Mouse (Mus musculus): ENCODE results near the gene Tor1aip1. TPM values are rescaled to one million over a fixed set of nuclear protein-coding genes. Genes with fewer than 3 reads are reported as not detected.
A peak's percentile ranks its signal among the peaks of the same experiment; 100 is the strongest.
"Not testable (repeated sequence)": the region's sequence is repeated elsewhere in the genome, so short reads cannot be mapped to it uniquely, and the experiment has no call there.

Gene Tor1aip1
- polyA plus RNA-seq, 1 experiment from 2014 or later, result 36.0 TPM

- Histone ChIP-seq H3K27ac (ENCODE audit: low read depth, low read length) (no peak overlapping the region), H3K9me3 (ENCODE audit: control insufficient read depth, low read length) (no peaks in the 10 kb centered on the region), H3K4me2 (ENCODE audit: low read depth, low read length, severe bottlenecking) (peak overlapping the region; percentile 49; the same call in 1 of the 2 replicates), H3K36me3 (ENCODE audit: control insufficient read depth, insufficient read depth, low read length) (no peaks in the 10 kb centered on the region; the same call in 1 of the 2 replicates), H3K4me3 (ENCODE audit: low read depth, low read length) (peak overlapping the region; percentile 52), H3K9ac (ENCODE audit: low read length) (peak overlapping the region; percentile 53), H3K4me1 (replicated peaks; ENCODE audit: control insufficient read depth, insufficient read depth, low read length) (peaks cover 4% of the 10 kb centered on the region; the same call in 1 of the 2 replicates), H3K27me3 (ENCODE audit: control insufficient read depth, insufficient read depth, low read length) (no peaks in the 10 kb centered on the region)
- peak; percentile 85 for ATAC-seq (replicated peaks; ENCODE audit: low FRiP score)
- peak; percentile 94 for DNase-seq (ENCODE audit: low spot score)
- 3% methylated on average over 22 of the region's 22 CpGs for WGBS
These were observed 4.6 kb upstream of the Tor1aip1 start for GRCm38 (mm10) chr1:156040731-156041401.

DNA sequence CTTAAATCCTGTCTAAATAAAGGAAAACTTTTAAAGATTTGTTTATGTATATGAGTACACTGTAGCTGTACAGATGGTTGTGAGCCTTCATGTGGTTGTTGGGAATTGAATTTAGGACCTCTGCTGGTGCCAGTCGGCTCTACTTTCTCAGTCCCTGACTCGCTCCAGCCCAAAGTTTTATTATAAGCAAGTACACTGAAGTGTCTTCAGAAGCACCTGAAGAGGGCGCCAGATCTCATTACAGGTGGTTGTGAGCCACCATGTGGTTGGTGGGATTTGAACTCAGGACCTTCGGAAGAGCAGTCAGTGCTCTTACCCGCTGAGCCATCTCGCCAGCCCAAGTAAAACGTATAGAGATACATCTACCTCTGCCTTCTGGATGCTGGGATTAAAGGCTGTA, 3.7 kb upstream of the Tor1aip1 start:
- not testable (repeated sequence) for H3K27me3 ChIP-seq (ENCODE audit: control insufficient read depth, insufficient read depth, low read length); H3K4me2 ChIP-seq (ENCODE audit: low read depth, low read length, severe bottlenecking); H3K9me3 ChIP-seq (ENCODE audit: control insufficient read depth, low read length); H3K9ac ChIP-seq (ENCODE audit: low read length); DNase-seq (ENCODE audit: low spot score); H3K27ac ChIP-seq (ENCODE audit: low read depth, low read length); H3K36me3 ChIP-seq (ENCODE audit: control insufficient read depth, insufficient read depth, low read length); H3K4me1 ChIP-seq (replicated peaks; ENCODE audit: control insufficient read depth, insufficient read depth, low read length); ATAC-seq (replicated peaks; ENCODE audit: low FRiP score); H3K4me3 ChIP-seq (ENCODE audit: low read depth, low read length)
- 67% methylated on average over 7 of the region's 7 CpGs for WGBS

DNA sequence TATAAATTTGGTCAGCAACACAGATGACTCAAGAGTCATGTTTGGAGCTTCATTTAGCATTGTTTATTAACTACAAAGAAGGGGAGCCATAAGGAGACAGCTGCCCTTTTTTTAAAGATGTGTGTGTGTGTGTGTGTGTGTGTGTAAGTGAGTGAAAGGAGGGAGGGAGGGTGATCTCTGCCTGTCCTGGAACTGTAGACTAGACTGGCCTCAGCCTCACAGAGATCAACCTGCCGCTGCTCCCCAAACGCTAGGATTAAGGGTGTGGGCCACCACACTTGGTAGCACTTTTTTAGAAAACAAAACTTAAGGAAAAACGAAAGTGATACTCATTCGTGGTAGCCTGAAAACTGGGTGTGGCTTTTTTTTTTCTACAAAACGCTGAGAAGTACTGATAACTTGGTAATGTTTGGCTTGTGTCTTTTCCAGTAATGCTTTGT, 884 bp upstream of the Tor1aip1 start:
- H3K9me3 ChIP-seq (ENCODE audit: control insufficient read depth, low read length), result no peaks in the 10 kb centered on the region
- H3K36me3 ChIP-seq (ENCODE audit: control insufficient read depth, insufficient read depth, low read length), result no peaks in the 10 kb centered on the region; the same call in 1 of the 2 replicates
- H3K27me3 ChIP-seq (ENCODE audit: control insufficient read depth, insufficient read depth, low read length), result no peaks in the 10 kb centered on the region
- ATAC-seq (replicated peaks; ENCODE audit: low FRiP score) (no peak), DNase-seq (ENCODE audit: low spot score) (no peak)
- no peak overlapping the region; the same call in 1 of the 2 replicates for H3K4me3 ChIP-seq (ENCODE audit: low read depth, low read length)
- no peak overlapping the region for H3K9ac ChIP-seq (ENCODE audit: low read length)
- peaks cover 8% of the 10 kb centered on the region; the same call in 1 of the 2 replicates for H3K4me1 ChIP-seq (replicated peaks; ENCODE audit: control insufficient read depth, insufficient read depth, low read length)
- peak overlapping the region; percentile 9; the same call in 1 of the 2 replicates for H3K4me2 ChIP-seq (ENCODE audit: low read depth, low read length, severe bottlenecking)
- 73% methylated on average over 5 of the region's 5 CpGs for WGBS
- H3K27ac ChIP-seq (ENCODE audit: low read depth, low read length), result no peak overlapping the region

DNA sequence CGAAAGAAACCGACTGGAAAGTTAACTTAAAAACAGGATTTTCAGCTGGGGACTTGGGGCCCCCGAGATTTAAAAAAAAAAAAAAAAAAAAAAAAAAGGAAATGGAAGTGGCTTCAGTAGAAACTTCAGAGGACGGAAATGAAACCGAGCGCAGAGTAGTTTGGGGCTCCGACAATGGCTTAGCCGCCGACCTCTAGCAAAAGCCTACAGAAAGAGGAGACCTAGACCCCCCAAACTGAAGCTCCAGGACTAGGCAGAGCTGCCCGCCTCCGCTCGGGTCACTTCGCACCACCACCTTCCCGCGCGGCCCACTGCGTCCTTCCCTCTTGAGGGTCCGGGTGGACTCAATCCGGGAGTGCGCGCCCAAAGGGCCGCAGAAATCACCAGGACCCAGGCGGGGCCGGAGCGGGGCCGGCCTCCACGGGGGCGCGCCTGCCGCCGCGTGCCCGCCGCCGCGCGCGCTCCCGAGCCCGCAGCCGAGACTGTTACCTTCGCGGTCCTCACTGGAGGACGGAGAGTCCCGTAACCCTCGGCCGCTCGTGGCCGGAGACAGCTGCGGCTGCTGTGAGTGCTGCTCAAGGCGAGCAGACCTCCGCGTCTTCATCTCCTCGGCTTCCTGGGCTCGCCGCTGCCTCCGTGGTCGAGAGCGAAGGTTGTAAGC, 881 bp downstream of the Tor1aip1 start, which contains the start of gene Tor1aip2:
Gene Tor1aip2, plus strand, starts transcription at position 135 of the 661 bp plus-strand sequence.
- H3K4me3 ChIP-seq (ENCODE audit: low read depth, low read length), result peak within 1 kb of the TSS; percentile 76
- DNase-seq (ENCODE audit: low spot score) (peak; percentile 93), ATAC-seq (replicated peaks; ENCODE audit: low FRiP score) (peak; percentile 83)
- peak within 1 kb of the TSS; percentile 66 for H3K4me2 ChIP-seq (ENCODE audit: low read depth, low read length, severe bottlenecking)
- H3K4me1 ChIP-seq (replicated peaks; ENCODE audit: control insufficient read depth, insufficient read depth, low read length), result peaks cover 6% of the 10 kb centered on the region; the same call in 1 of the 2 replicates
- peak within 1 kb of the TSS; percentile 89 for H3K9ac ChIP-seq (ENCODE audit: low read length)
- no peaks in the 10 kb centered on the region for H3K9me3 ChIP-seq (ENCODE audit: control insufficient read depth, low read length)
- WGBS, result 0% methylated on average over 56 of the region's 59 CpGs
- H3K36me3 ChIP-seq (ENCODE audit: control insufficient read depth, insufficient read depth, low read length), result peaks cover 4% of the 10 kb centered on the region; the same call in 1 of the 2 replicates
- H3K27me3 ChIP-seq (ENCODE audit: control insufficient read depth, insufficient read depth, low read length), result no peaks in the 10 kb centered on the region
- peak within 1 kb of the TSS; percentile 99 for H3K27ac ChIP-seq (ENCODE audit: low read depth, low read length)

DNA sequence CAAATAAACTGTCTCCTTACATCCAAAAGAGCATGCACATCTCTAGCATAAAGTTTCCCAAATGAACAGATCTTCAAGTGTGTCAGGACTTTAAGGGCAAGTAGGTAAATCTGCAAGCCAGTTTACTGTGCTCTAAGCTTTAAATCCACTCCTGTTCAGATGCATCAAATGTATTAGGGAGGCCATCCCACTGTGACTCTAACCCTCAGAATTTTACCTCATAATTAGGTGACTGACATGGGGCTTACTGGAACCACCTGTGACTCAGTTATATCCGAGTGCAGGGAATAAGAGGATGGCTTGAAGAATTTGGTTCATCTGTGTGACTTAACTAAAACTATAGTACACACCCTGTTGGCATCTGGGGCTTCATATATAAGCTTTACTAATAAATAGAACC, 1.6 kb downstream of the Tor1aip1 start:
- Histone ChIP-seq H3K9me3 (ENCODE audit: control insufficient read depth, low read length) (no peaks in the 10 kb centered on the region), H3K27ac (ENCODE audit: low read depth, low read length) (no peak overlapping the region), H3K4me1 (replicated peaks; ENCODE audit: control insufficient read depth, insufficient read depth, low read length) (peaks cover 6% of the 10 kb centered on the region; the same call in 1 of the 2 replicates), H3K4me2 (ENCODE audit: low read depth, low read length, severe bottlenecking) (peak overlapping the region; percentile 66), H3K4me3 (ENCODE audit: low read depth, low read length) (peak overlapping the region; percentile 76), H3K9ac (ENCODE audit: low read length) (peak overlapping the region; percentile 89), H3K27me3 (ENCODE audit: control insufficient read depth, insufficient read depth, low read length) (no peaks in the 10 kb centered on the region), H3K36me3 (ENCODE audit: control insufficient read depth, insufficient read depth, low read length) (peaks cover 4% of the 10 kb centered on the region; the same call in 1 of the 2 replicates)
- 36% methylated on average over 1 of the region's 1 CpGs for WGBS
- DNase-seq (ENCODE audit: low spot score), result no peak
- no peak for ATAC-seq (replicated peaks; ENCODE audit: low FRiP score)

DNA sequence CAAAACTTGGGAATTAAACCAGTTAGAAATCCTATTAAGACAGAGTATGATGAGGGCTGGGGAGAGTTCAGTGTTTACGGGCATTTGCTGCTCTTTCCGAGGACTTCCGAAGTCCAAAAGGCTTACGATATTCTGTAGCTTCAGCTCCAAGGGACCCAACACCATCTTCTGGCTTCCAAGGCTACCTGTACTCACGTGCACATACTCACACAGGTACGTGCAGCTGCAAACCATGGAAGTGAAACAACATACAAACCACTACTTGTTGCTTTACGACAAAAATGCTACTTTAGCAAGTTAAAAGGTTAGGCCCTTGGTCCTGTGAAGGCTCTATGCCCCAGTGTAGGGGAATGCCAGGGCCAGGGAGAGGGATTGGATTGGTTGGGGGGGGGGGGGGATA, 2.4 kb downstream of the Tor1aip1 start:
- peaks cover 7% of the 10 kb centered on the region; the same call in 1 of the 2 replicates for H3K36me3 ChIP-seq (ENCODE audit: control insufficient read depth, insufficient read depth, low read length)
- ATAC-seq (replicated peaks; ENCODE audit: low FRiP score) (no peak), DNase-seq (ENCODE audit: low spot score) (no peak)
- H3K27me3 ChIP-seq (ENCODE audit: control insufficient read depth, insufficient read depth, low read length), result no peaks in the 10 kb centered on the region
- H3K9me3 ChIP-seq (ENCODE audit: control insufficient read depth, low read length), result no peaks in the 10 kb centered on the region
- no peak overlapping the region for H3K27ac ChIP-seq (ENCODE audit: low read depth, low read length)
- H3K9ac ChIP-seq (ENCODE audit: low read length), result no peak overlapping the region
- H3K4me3 ChIP-seq (ENCODE audit: low read depth, low read length), result no peak overlapping the region
- H3K4me2 ChIP-seq (ENCODE audit: low read depth, low read length, severe bottlenecking), result no peak overlapping the region
- 95% methylated on average over 7 of the region's 7 CpGs for WGBS
- H3K4me1 ChIP-seq (replicated peaks; ENCODE audit: control insufficient read depth, insufficient read depth, low read length), result peaks cover 6% of the 10 kb centered on the region; the same call in 1 of the 2 replicates

- 93% methylated on average over 4 of the region's 4 CpGs for WGBS
- H3K27me3 ChIP-seq (ENCODE audit: control insufficient read depth, insufficient read depth, low read length), result no peaks in the 10 kb centered on the region
These were observed 7.8 kb downstream of the Tor1aip1 start for GRCm38 (mm10) chr1:156028340-156028975.

DNA sequence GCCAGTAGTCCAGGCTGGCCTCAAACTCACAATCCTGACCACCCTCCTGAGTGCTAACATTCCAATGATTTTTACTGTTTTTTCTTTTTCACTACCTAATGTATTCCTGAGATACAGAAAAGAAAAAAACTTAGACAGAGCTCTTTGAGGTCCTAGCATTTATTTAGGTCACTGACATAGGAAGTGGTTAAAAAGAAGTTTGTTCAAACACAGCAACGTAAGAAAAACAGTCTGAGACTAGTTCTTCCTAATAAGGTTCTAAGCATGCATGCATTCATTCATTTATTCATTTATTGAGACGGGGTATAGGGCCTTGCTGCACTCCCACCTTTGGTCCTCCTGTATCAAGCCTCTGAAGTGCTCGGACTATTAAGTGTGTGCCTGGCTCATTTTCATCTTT, 8.4 kb downstream of the Tor1aip1 start:
- 89% methylated on average over 3 of the region's 3 CpGs for WGBS
- Histone ChIP-seq H3K27me3 (ENCODE audit: control insufficient read depth, insufficient read depth, low read length) (no peaks in the 10 kb centered on the region), H3K4me1 (replicated peaks; ENCODE audit: control insufficient read depth, insufficient read depth, low read length) (no peaks in the 10 kb centered on the region), H3K4me2 (ENCODE audit: low read depth, low read length, severe bottlenecking) (no peak overlapping the region), H3K9me3 (ENCODE audit: control insufficient read depth, low read length) (no peaks in the 10 kb centered on the region), H3K9ac (ENCODE audit: low read length) (no peak overlapping the region), H3K36me3 (ENCODE audit: control insufficient read depth, insufficient read depth, low read length) (peaks cover 7% of the 10 kb centered on the region; the same call in 1 of the 2 replicates), H3K27ac (ENCODE audit: low read depth, low read length) (no peak overlapping the region), H3K4me3 (ENCODE audit: low read depth, low read length) (no peak overlapping the region)
- no peak for DNase-seq (ENCODE audit: low spot score)
- no peak for ATAC-seq (replicated peaks; ENCODE audit: low FRiP score)

More at GRCm38 (mm10) chr1:156028340-156028975, 7.8 kb downstream of the Tor1aip1 start:
- Histone ChIP-seq H3K4me1 (replicated peaks; ENCODE audit: control insufficient read depth, insufficient read depth, low read length) (no peaks in the 10 kb centered on the region), H3K4me2 (ENCODE audit: low read depth, low read length, severe bottlenecking) (no peak overlapping the region), H3K9me3 (ENCODE audit: control insufficient read depth, low read length) (no peaks in the 10 kb centered on the region), H3K4me3 (ENCODE audit: low read depth, low read length) (no peak overlapping the region), H3K9ac (ENCODE audit: low read length) (no peak overlapping the region), H3K27ac (ENCODE audit: low read depth, low read length) (no peak overlapping the region), H3K36me3 (ENCODE audit: control insufficient read depth, insufficient read depth, low read length) (peaks cover 7% of the 10 kb centered on the region; the same call in 1 of the 2 replicates)
- DNase-seq (ENCODE audit: low spot score) (no peak), ATAC-seq (replicated peaks; ENCODE audit: low FRiP score) (no peak)
